Mouse (Mus musculus): ENCODE measurements around the gene Spata32.
"Not testable (repeated sequence)": the region's sequence is repeated elsewhere in the genome, so short reads cannot be mapped to it uniquely, and the experiment has no call there.

Gene Spata32

DNA sequence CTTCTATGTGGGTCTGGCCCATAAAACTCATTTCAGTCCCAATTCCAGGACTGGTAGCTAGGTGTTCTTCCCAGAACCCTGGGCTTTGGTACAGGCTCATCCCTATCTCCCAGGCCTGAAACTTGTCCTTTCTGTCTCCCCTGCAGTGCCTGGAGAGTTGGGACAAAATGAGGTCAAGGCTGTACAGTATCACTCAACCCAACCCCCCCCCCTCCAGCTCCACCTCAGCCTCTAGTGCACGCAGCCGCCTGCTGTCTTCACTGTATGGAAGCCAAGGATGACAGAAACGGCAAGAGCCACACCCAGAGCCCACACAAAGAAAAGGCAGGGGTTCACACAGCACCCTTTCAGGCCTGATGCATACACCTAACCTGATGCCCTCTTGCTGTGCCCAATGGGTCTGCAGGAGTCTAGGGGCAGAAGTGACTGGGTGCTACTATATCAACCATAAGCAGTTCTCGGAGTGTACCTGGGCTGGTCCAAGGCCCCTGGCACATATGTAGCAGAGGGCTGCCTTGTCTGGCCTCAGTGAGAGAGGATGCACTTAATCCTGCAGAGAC is 28.6 kb upstream of the Spata32 start:
- DNase-seq (ENCODE audit: low read depth, low spot score), result peak; percentile 43

DNA sequence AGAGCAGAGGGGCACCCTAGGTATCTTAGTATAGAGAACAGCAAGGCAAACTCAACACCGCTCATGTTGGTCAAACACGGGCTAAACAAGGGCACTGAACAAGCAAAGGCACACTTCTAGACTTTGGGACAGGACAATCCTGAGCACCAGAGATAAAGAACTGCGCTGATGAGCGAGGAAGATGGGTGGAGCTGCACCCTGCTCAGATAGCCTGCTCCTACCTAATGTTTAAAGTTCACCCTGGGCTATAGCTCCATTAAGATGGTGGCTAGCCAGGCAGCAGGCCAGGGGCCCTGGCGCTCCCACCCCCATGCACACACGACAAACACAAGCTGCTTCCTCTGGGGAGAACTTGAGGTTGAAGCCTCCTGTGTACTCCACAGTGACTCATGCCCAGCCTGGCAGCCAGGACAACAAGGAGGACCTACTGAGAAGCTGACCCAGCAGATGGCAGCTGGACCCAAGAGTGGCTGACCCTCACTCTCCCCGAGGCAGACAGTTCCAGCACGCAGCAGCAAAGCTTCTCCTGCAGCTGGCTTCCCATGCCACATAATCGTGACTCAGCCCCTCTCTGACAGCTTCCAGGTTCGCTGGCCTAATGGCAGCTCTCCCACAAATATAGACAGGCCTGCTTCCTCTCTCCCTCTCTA is 28.0 kb upstream of the Spata32 start:
- peak; percentile 81 for DNase-seq (ENCODE audit: low read depth, low spot score)

DNA sequence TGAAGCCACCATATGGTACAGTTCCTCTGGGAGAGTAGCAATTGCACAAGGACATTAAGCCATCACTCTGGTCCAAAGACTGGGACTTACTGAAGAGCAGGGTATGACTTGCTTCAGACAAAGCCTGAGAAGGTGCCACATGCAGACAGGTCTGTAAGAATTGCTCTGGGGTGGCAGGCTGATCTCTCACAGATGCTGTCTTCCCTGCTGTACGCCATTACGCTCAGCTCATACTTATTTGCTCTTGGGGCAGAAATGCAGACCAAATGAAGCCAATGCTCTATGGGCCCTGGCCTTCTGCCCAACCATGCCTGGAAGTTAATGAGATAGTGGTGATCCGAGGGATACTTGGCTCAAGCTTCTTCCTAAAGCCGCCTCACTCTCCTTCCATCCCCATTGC is 26.6 kb upstream of the Spata32 start:
- peak; percentile 62 for DNase-seq (ENCODE audit: low read depth, low spot score)

DNA sequence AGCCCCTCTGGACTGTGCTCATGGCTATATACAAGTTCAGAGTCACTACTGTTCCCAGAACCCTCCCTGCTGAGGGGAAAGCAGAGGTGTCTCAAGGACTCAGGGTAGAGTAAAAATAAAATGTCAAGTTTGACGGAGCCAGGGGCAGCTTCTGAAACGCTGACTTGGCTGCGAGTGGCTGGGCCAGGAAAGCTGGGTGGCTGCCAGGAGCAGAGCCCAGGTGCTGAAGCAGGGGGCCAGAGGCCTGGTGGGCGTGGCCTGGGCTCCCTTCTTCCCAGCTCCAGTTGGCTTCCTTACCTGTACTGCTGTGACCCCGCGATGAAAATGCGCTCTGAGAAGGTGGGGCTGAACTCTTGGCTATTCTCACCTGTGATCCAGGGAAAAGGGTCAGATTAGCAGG is 22.5 kb upstream of the Spata32 start:
- no peak for DNase-seq (ENCODE audit: low read depth, low spot score)

DNA sequence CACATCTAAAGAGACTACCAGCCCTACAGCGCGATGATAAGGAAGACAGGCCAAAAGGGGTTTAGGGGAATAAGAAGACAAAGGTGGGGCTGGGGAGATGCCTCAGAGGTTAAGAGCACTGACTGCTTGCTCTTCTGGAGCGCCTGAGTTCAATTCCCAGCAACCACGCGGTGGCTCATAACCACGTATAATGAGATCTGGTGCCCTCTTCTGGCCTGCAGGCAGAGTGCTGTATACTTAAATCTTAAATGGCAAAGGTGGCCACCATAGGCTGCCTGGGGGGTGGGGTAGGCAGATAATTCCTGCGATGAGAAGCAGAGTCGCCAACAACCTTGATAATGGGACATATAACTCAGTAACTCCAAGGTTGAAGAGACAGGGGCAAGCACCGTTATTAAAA is 19.5 kb upstream of the Spata32 start:
- DNase-seq (ENCODE audit: low read depth, low spot score), result no peak

DNA sequence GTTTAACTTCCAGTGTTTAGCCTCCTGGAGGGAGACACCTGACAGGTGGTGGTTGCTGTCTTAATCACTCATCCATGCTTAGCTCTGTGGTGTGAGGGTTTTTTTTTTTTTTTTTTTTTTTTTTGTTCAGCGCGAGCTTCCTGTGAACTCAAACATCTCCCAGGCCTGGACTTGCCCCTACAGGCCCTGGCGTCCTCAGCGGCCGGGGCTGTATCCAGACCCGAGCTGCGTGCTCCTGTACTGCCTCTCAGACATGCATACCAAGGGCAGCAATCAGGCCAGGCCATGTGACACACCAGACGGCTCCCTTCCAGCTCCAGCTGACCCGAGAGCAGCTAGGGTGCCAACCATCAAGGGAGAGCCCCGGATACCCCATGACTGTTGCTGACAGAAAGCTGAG is 18.7 kb upstream of the Spata32 start:
- no peak for DNase-seq (ENCODE audit: low read depth, low spot score)

DNA sequence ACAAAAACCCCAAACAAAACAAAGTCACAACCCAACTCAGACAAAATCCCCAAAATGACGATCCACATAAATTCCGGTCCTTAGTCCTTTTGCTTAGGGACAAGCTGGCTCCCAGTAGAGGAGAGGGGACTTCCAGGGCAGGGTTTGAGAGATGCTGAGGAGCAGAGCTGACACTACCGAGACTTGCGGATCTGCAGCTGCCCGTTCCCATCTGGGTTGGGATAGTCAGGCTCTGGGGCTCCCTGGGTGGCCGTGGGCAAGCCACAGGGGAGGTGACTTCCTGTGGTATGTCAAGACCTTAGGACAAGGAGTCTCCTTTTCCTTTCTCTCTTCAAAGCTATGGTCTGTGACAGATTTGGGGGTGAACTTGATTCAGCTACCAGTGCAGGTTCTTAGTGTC is 18.2 kb upstream of the Spata32 start:
- no peak for DNase-seq (ENCODE audit: low read depth, low spot score)

DNA sequence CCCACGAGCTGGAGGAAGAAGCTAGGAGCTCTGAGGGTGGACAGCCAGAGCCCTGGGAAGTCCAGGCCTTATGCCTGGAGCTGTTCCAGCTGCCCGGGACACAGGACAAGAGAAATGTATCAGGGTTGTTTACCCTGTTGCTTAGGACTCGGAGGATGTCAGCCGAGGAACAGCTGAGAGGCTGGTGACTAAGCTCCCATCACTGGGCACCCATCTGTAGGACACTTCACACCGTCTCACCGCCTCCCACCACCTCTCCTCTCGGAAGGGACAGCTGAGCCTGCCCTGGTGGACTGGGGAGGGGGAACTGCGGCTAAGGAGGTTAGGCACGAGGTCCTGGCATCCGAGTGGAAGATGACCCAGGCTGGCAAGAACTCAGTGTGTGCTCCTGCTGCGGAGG is 17.5 kb upstream of the Spata32 start:
- peak; percentile 71 for DNase-seq (ENCODE audit: low read depth, low spot score)

DNA sequence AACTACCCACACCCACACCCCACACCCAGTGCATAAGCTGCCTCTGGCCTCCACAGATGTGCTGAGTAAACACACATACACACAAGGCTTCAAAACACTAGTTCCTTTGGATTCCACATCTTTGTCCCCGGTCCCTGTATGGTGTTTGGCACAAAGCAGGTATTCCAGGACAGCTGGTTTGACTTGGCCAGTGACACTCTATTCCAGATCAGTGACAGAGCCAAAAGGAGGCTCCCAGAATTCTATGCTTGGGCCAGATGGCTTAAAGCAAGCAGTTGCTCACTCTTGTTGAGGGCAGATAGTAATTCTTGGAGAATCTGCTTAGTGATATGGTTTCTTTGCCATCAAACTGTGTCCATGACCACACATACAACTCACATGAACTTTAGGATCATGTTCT is 16.2 kb upstream of the Spata32 start:
- peak; percentile 43 for DNase-seq (ENCODE audit: low read depth, low spot score)

DNA sequence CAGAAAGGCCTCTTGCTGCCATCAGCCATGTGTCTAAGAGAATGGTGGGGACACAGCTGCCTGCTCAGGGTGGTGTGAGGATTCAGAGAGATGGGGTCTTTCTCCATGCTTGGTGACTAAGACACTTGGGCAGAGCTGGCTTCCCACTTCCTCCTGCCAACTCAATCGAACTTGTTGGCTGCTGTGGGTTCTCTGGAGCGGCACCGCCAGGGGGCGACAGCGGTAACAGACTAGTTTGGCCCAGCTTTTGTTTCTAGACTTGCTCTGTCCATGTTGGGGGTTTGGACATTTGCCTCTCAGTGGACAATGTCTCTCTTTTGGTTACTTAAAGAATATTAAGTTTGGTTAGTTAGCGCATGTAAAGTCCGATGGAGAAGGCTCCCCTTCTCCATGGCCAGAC is 14.7 kb upstream of the Spata32 start:
- DNase-seq (ENCODE audit: low read depth, low spot score), result peak; percentile 84

DNA sequence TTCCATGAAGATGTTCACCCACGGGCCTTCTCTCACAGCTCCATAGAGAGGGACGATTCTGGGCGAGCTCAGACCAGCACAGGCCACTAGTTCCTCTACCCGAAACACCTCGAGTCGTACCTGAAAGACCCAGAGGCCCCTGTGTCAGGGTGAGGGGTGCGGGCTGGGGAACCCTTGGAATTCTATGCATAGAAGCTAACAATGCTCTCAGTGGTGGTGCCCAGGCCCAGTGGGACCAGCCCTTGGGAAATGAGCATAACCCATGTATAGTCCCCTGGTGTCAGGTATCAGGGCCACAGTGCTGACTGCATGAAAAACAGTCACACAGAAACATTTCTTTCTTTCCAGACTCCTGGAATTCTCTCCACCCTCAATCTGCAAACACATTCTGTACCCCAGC is 13.1 kb upstream of the Spata32 start:
- DNase-seq (ENCODE audit: low read depth, low spot score), result no peak

DNA sequence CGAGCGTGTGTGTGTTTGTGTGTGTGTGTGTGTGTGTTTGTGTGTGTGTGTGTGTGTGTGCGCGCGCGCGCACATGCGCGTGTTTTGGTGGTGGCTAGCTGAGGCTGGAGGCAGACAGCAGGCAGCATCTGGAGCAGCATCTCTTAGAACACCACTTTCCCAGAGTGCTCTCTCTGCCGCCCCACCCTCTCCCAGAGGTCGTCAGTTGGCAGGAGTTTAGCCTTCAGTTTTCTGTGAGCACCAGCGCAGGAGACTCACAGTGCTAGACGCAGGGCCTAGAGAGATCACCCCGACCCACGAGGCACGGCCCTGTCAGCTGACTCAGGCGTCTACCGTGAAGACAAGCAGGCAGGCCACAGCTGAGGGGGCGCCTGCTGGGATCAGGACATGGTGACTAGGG is 12.4 kb upstream of the Spata32 start:
- no peak for DNase-seq (ENCODE audit: low read depth, low spot score)

DNA sequence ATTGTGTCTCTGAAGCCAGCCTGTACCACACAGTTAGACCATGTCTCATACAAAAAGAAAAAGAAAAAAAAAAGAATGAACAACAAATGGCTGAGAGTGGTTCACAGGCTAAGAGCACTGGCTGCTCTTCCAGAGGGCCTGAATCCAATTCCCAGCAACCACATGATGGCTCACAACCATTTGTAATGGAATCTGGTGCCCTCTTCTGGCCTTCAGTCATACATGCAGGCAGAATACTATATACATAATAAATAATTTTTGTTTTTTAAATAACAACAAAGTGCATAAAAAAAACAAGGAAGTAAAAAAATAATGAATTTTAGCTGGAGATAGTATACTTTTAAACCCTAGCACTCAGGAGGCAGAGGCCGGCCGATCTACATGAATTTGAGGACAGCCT is 11.4 kb upstream of the Spata32 start:
- no peak for DNase-seq (ENCODE audit: low read depth, low spot score)

DNA sequence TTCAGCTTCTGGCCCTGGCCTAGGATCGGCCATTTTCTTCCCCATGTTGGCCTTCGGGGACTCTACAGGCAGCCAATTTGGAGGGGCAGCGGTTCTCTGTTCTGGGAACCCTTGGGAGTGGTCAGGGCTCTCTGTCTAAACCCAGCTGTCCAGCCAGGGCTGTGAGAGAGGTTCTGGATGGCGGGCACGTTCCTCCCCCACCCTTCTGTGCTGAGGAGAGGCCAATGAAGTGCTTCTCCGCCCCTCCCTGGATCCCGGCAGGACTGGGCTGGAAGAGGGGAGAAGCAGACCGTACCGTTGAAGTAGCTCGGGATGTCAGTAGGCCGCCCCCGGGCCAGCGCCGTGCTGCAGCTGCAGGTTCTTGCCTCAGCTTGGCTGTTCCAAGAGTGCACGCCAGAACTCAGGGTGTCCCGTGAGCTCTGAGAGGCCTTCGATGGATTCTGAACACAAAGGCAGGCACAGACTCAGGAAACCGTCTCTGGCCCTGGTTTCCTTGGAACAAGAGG is 5.8 kb upstream of the Spata32 start:
- no peak for DNase-seq (ENCODE audit: low read depth, low spot score)

DNA sequence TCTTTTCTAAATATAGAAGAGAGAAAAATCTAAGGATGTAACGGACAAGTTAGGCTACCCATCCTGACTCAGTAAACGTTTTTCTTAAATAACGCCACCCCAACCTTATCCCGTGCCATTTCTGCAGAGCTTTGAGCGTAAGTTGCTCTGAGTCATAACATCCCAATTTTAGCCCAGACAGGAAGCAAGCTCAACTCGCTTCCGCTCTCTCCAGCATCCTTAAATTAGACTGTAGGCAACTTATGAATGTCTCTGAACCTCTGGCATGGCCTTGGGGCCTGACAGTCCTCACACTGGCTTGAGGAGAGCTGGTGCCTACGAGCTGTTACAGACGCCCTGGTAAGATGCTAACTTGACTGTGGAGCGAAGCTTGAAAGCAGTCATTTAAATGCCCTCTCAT is 5.2 kb upstream of the Spata32 start:
- peak; percentile 92 for DNase-seq (ENCODE audit: low read depth, low spot score)

DNA sequence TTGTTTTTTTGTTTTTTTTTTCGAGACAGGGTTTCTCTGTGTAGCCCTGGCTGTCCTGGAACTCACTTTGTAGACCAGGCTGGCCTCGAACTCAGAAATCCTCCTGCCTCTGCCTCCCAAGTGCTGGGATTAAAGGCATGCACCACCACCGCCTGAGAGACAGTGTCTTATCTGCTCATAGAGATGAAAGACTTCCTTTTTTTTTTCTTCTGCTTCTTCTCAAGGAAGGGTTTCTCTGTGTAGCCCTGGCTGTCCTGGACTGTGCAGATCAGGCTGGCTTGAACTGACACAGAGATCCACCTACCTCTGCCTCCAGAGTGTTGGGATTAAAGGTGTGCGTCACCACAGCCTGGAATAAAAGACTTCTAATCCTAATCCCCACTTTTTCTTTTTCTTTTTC is 4.5 kb upstream of the Spata32 start:
- not testable (repeated sequence) for DNase-seq (ENCODE audit: low read depth, low spot score)

DNA sequence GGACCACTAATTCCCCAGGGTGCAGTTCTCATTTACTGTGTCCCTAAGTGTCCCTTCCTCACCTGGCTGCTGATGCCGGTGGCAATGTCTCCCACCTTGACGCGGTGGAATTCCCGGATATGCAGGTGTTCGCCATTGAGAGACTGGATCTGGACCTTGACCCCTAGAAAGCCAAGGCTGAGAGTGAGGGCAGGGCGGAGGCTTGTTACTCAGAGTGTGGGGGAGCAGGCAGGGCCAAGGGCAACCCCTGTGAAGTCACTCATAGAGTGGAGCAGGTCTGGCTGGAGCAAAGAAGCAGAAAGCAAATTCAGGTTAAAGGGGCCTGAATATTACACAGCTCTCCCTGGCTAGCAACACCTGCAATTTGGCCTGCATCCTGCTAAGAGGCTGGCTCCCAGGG is 3.2 kb upstream of the Spata32 start:
- no peak for DNase-seq (ENCODE audit: low read depth, low spot score)

DNA sequence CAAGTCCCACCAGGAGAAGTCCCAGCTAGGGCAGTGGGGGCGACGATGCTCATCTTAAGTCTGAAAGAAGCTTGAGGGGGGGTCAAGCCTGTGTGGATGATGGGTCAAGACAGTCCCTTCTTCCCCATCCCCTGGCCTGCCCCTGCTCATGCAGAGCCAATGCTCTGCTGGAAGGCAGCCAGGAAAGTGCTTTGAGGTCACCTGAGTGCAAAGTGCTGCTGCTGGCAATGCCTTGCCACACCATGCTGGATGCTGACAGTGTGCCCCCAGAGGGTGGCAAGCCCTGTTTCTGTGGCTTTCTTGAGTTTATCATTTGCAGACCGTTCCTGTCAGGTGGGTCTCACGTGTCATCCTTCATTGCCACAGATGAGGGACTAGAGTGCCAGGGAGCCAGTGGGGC is 1.8 kb upstream of the Spata32 start:
- no peak for DNase-seq (ENCODE audit: low read depth, low spot score)

DNA sequence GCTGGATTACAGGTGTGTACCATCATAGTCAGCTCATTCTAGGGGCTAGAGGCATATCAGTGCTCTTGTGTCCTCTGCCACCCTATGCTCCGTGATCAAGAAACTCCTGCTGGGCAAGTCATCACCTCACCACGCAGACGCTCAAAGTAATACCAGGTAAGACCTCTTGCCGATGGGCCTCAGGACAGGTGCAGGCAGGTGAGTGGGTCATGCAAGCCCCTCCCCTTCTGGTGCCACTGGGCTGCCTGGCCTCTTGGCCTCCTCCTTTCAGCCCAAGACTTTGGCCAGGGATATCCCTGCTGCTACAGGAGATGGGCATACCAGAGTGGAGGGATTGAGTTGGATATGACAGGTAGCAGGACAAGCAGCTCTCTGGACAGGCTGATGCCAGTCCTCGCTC is 1.0 kb upstream of the Spata32 start:
- DNase-seq (ENCODE audit: low read depth, low spot score), result no peak

DNA sequence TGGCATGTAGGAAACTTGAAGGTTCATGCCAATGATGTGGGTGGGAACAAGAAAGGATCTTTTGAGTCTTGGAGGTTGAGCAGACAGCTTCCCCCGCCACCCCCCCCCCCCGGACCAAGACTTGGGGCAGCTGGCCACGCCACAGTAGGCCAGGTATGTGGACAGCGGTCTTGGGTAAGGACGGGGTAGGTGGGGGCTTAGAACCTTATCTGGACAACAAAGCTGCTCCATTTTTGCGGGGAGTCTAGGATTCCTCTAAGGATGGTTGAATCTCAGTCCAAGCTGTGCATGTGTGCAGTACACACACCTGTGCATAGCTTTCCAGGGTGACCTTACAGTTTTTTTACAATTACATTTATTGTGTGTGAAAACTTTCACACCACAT is 277 bp upstream of the Spata32 start:
- DNase-seq (ENCODE audit: low read depth, low spot score), result no peak

DNA sequence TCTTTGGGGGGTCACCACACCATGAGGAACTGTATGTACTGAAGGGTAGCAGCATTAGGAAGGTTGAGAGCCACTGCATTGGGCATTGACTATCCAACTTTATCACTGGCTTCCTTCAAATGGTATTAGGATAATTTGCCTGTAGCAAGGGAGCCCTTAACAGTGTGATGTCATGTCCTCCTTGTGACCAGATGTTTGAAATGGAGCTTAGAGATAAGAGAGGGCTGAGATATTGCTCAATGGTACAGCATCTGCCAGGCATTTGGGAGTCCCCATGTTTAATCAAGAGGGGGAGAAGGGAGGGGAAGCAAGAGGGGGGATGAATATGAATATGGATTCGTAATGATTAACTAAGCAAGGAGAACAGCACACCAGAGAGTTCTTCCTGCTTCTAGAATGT is 2.9 kb downstream of the Spata32 start:
- DNase-seq (ENCODE audit: low read depth, low spot score), result no peak

DNA sequence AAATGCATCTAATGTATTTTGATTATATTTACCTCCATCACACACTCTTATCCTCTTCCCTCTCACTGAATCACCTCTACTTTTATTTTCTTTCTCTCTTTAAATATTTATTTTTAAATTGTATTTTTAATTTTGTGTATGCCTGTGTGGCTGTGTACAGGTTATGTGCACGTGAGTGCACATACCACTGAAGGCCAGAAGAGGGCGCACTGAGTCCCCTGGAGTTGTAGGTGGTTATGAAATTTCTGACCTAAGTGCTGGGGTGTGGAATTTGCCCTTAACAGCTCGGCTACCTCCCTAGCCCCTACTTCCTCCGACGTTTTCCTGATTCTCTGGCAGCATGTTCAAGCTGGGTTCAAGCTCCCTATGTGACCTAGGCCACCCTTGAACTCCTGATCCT is 4.5 kb downstream of the Spata32 start:
- DNase-seq (ENCODE audit: low read depth, low spot score), result no peak

DNA sequence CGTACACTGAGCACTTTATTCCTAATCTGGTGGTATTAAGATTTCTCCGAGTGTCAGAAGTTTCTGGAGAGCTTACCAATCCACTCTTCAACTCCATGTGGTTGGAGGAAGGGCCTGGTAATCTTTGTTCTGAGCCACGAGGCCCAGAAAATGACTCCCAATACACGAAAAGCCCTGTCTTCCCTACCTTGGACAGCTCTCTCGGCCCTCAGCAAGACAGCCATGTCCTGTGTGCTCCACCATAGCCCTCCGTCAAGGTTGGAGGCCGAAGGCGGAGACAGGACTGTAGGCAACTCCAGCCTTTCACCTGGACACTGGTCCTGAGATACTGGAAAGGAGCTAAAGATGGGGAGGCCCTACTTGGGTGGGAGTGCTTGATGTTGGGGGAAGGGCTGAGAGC is 7.9 kb downstream of the Spata32 start:
- DNase-seq (ENCODE audit: low read depth, low spot score), result no peak

DNA sequence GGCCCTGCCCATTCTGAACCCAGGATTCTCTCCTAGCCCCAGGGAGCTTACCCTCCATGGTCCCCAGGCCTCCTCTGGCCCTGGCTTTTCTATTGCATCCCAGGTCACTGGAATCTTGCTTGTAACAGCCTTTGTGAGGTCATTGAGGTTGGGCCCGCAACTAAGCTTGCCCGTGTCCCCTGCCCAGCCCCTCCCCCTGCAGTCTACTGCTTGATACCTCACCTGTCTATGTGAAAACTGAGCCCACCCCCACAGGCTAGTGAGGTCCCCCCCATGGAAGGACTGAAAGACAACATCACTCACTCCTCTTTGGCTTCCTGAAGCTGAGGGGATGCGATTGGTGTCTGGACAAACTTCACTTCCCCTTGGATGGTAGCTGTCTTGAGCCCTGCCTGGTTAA is 9.8 kb downstream of the Spata32 start, which contains the start of gene 1700023F06Rik:
TSS of gene 1700023F06Rik (minus strand) at position 101 of the 400 bp plus-strand sequence.
- DNase-seq (ENCODE audit: low read depth, low spot score), result no peak
